Mouse (Mus musculus): ENCODE results near the gene Cpsf4l. TPM values are rescaled to one million over a fixed set of nuclear protein-coding genes. Genes with fewer than 3 reads are reported as not detected.

Cpsf4l gene
- polyA plus RNA-seq, 1 experiment from 2014 or later, result 0.47 TPM

GRCm38 (mm10) chr11:113730879-113731278, 21.1 kb upstream of the Cpsf4l start:
- Histone ChIP-seq H3K27me3 (ENCODE audit: insufficient read depth, poor library complexity, severe bottlenecking) (no peaks in the 10 kb centered on the region), H3K4me1 (replicated peaks) (peaks cover 86% of the 10 kb centered on the region), H3K36me3 (peaks cover 90% of the 10 kb centered on the region), H3K27ac (0 out of 2 replicates have a peak overlapping the region, but pooled peaks have one; percentile 5), H3K9me3 (no peaks in the 10 kb centered on the region), H3K4me3 (no peak overlapping the region)
- DNase-seq (ENCODE audit: low spot score), result no peak
- WGBS, result 76% methylated on average over 3 of the region's 3 CpGs

GRCm38 (mm10) chr11:113729917-113730316, 20.1 kb upstream of the Cpsf4l start:
- Histone ChIP-seq H3K4me1 (replicated peaks) (peaks cover 84% of the 10 kb centered on the region), H3K36me3 (peaks cover 90% of the 10 kb centered on the region), H3K27ac (no peak overlapping the region), H3K9me3 (no peaks in the 10 kb centered on the region), H3K27me3 (ENCODE audit: insufficient read depth, poor library complexity, severe bottlenecking) (no peaks in the 10 kb centered on the region), H3K4me3 (no peak overlapping the region)
- no peak for DNase-seq (ENCODE audit: low spot score)
- 62% methylated on average over 8 of the region's 8 CpGs for WGBS

- 77% methylated on average over 21 of the region's 21 CpGs for WGBS
- H3K4me3 ChIP-seq, result no peak overlapping the region
- H3K27me3 ChIP-seq (ENCODE audit: insufficient read depth, poor library complexity, severe bottlenecking), result no peaks in the 10 kb centered on the region
- peaks cover 77% of the 10 kb centered on the region for H3K4me1 ChIP-seq (replicated peaks)
- H3K9me3 ChIP-seq, result no peaks in the 10 kb centered on the region
- H3K27ac ChIP-seq, result no peak overlapping the region
- peaks cover 93% of the 10 kb centered on the region for H3K36me3 ChIP-seq
- DNase-seq (ENCODE audit: low spot score), result no peak
Measured at GRCm38 (mm10) chr11:113729239-113729638, 19.4 kb upstream of the Cpsf4l start.

- H3K4me3 ChIP-seq, result no peak overlapping the region
- H3K9me3 ChIP-seq, result no peaks in the 10 kb centered on the region
- no peak overlapping the region for H3K27ac ChIP-seq
- H3K36me3 ChIP-seq, result peaks cover 94% of the 10 kb centered on the region
- peak; percentile 40 for DNase-seq (ENCODE audit: low spot score)
- peaks cover 71% of the 10 kb centered on the region for H3K4me1 ChIP-seq (replicated peaks)
- WGBS, result 70% methylated on average over 6 of the region's 6 CpGs
- no peaks in the 10 kb centered on the region for H3K27me3 ChIP-seq (ENCODE audit: insufficient read depth, poor library complexity, severe bottlenecking)
Measured at GRCm38 (mm10) chr11:113727992-113728391, 18.2 kb upstream of the Cpsf4l start.

- DNase-seq (ENCODE audit: low spot score), result no peak
- H3K36me3 ChIP-seq, result peaks cover 89% of the 10 kb centered on the region
Measured at GRCm38 (mm10) chr11:113726994-113727888, 17.4 kb upstream of the Cpsf4l start.

GRCm38 (mm10) chr11:113725235-113726048, 15.6 kb upstream of the Cpsf4l start:
- no peak for DNase-seq (ENCODE audit: low spot score)
- Histone ChIP-seq H3K27me3 (ENCODE audit: insufficient read depth, poor library complexity, severe bottlenecking) (no peaks in the 10 kb centered on the region), H3K4me3 (no peak overlapping the region), H3K4me1 (replicated peaks) (peaks cover 59% of the 10 kb centered on the region), H3K36me3 (peaks cover 73% of the 10 kb centered on the region), H3K9me3 (no peaks in the 10 kb centered on the region), H3K27ac (0 out of 2 replicates have a peak overlapping the region, but pooled peaks have one; percentile 30)
- WGBS, result 70% methylated on average over 4 of the region's 4 CpGs

More at GRCm38 (mm10) chr11:113726994-113727888, 17.4 kb upstream of the Cpsf4l start:
- no peak overlapping the region for H3K4me3 ChIP-seq
- H3K9me3 ChIP-seq, result no peaks in the 10 kb centered on the region
- H3K27me3 ChIP-seq (ENCODE audit: insufficient read depth, poor library complexity, severe bottlenecking), result no peaks in the 10 kb centered on the region
- 84% methylated on average over 14 of the region's 14 CpGs for WGBS
- no peak overlapping the region for H3K27ac ChIP-seq
- peaks cover 73% of the 10 kb centered on the region for H3K4me1 ChIP-seq (replicated peaks)

GRCm38 (mm10) chr11:113722405-113723090, 12.7 kb upstream of the Cpsf4l start:
- no peak for DNase-seq (ENCODE audit: low spot score)
- H3K36me3 ChIP-seq, result peaks cover 44% of the 10 kb centered on the region
- peaks cover 40% of the 10 kb centered on the region for H3K4me1 ChIP-seq (replicated peaks)
- H3K9me3 ChIP-seq, result no peaks in the 10 kb centered on the region
- no peak overlapping the region for H3K27ac ChIP-seq
- peaks cover 6% of the 10 kb centered on the region; the same call in 1 of the 2 replicates for H3K27me3 ChIP-seq (ENCODE audit: insufficient read depth, poor library complexity, severe bottlenecking)
- H3K4me3 ChIP-seq, result no peak overlapping the region
- WGBS, result 76% methylated on average over 14 of the region's 14 CpGs

GRCm38 (mm10) chr11:113717767-113718424, 8.1 kb upstream of the Cpsf4l start:
- WGBS, result 59% methylated on average over 16 of the region's 16 CpGs
- H3K27me3 ChIP-seq (ENCODE audit: insufficient read depth, poor library complexity, severe bottlenecking), result peaks cover 37% of the 10 kb centered on the region
- peaks cover 35% of the 10 kb centered on the region for H3K4me1 ChIP-seq (replicated peaks)
- peak overlapping the region; percentile 53; the same call in 1 of the 2 replicates for H3K27ac ChIP-seq
- H3K9me3 ChIP-seq, result no peaks in the 10 kb centered on the region
- peak; percentile 46 for DNase-seq (ENCODE audit: low spot score)
- no peak overlapping the region for H3K4me3 ChIP-seq
- no peaks in the 10 kb centered on the region for H3K36me3 ChIP-seq

GRCm38 (mm10) chr11:113716132-113716531, 6.3 kb upstream of the Cpsf4l start:
- Histone ChIP-seq H3K36me3 (no peaks in the 10 kb centered on the region), H3K27me3 (ENCODE audit: insufficient read depth, poor library complexity, severe bottlenecking) (peaks cover 47% of the 10 kb centered on the region), H3K9me3 (no peaks in the 10 kb centered on the region), H3K27ac (no peak overlapping the region), H3K4me3 (no peak overlapping the region), H3K4me1 (replicated peaks) (peaks cover 38% of the 10 kb centered on the region)
- WGBS, result 89% methylated on average over 2 of the region's 2 CpGs
- DNase-seq (ENCODE audit: low spot score), result no peak

- H3K9me3 ChIP-seq, result no peaks in the 10 kb centered on the region
- 61% methylated on average over 7 of the region's 7 CpGs for WGBS
- no peak for DNase-seq (ENCODE audit: low spot score)
- H3K36me3 ChIP-seq, result no peaks in the 10 kb centered on the region
- no peak overlapping the region for H3K4me3 ChIP-seq
- H3K27ac ChIP-seq, result 0 out of 2 replicates have a peak overlapping the region, but pooled peaks have one; percentile 5
- H3K27me3 ChIP-seq (ENCODE audit: insufficient read depth, poor library complexity, severe bottlenecking), result peaks cover 47% of the 10 kb centered on the region
- peaks cover 48% of the 10 kb centered on the region for H3K4me1 ChIP-seq (replicated peaks)
Measured at GRCm38 (mm10) chr11:113715078-113715674, 5.4 kb upstream of the Cpsf4l start.

- DNase-seq (ENCODE audit: low spot score), result no peak
- H3K27ac ChIP-seq, result peak overlapping the region; percentile 91
- no peaks in the 10 kb centered on the region for H3K9me3 ChIP-seq
- H3K36me3 ChIP-seq, result peaks cover 13% of the 10 kb centered on the region
- WGBS, result 21% methylated on average over 1 of the region's 1 CpGs
- peak overlapping the region; percentile 30; the same call in 1 of the 2 replicates for H3K4me3 ChIP-seq
- H3K4me1 ChIP-seq (replicated peaks), result peaks cover 50% of the 10 kb centered on the region
- H3K27me3 ChIP-seq (ENCODE audit: insufficient read depth, poor library complexity, severe bottlenecking), result peaks cover 61% of the 10 kb centered on the region
Measured at GRCm38 (mm10) chr11:113711061-113711460, 1.2 kb upstream of the Cpsf4l start.

Data from hindbrain, embryonic 10.5 days (tissue).